Mouse (Mus musculus) G1E (cell line): ENCODE results near the gene Gm10188.

Experiments
- CTCF ChIP-seq: IDR thresholded peaks from 2 replicates; pipeline ENCODE4 v1.5.1; 2012; ENCODE audit warnings: low read depth, low read length, inconsistent platforms, mixed read lengths
- GATA1 ChIP-seq: IDR thresholded peaks from 2 replicates; pipeline ENCODE4 v1.6.1; 2012; ENCODE audit warnings: borderline replicate concordance, low read length, inconsistent platforms, mixed read lengths
- GATA2 ChIP-seq: IDR thresholded peaks from 2 replicates; pipeline ENCODE4 v1.6.1; 2012; ENCODE audit warnings: low read depth, low read length, inconsistent platforms, borderline replicate concordance

DNA sequence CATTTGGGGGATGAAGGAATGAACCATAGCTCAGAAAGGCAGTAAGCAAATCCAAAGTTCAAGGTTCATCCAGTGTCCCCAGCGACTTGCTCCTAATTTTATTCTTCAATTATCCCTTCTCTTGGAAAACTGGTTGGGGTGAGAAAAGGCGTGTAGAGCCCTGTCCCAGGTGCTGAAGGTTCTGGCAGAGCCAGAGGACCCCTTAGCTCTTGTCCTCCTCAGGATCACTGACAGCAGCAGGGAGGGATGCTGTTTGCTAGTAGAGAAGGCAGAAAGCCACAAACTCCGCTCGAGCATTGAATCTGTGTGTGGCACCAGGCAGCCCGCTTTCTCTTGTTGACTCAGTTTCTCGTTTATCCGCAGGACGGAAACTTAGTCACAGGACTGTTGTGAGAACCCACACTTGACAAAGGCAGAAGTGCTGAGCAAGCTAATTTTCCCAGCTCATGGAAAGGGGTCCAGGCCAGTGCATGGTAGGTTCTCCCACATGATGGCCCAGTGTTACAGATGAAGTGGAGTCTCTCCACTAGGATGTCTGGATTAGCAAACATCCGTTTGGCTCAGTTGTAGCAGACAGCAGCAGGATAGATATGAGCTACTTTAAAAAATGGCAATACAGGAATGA, 41.0 kb downstream of the Gm10188 start:
- TF ChIP-seq CTCF (no peak), GATA1 (no peak), GATA2 (no peak)
